Mouse (Mus musculus): ENCODE measurements around the gene 4930432M17Rik. TPM values are rescaled to one million over a fixed set of nuclear protein-coding genes. Genes with fewer than 3 reads are reported as not detected.

Gene 4930432M17Rik
- polyA plus RNA-seq (2012; rRNA removed): not detected in 2 replicates

GRCm38 (mm10) chr3:121670462-121670861 is at the start of gene 4930432M17Rik:
Gene 4930432M17Rik, plus strand, starts transcription at chr3:121670762.
- peaks cover 16% of the 10 kb centered on the region; the same call in 1 of the 2 replicates for H3K4me1 ChIP-seq (ENCODE audit: control insufficient read depth, insufficient read depth, insufficient read length, low read length)
- no peak within 1 kb of the TSS for H3K27ac ChIP-seq (ENCODE audit: insufficient read depth, low read depth, low read length)
- no peaks in the 10 kb centered on the region for H3K36me3 ChIP-seq (ENCODE audit: control insufficient read depth, insufficient read depth, low read length)
- WGBS: 82% methylated on average over 4 of the region's 4 CpGs
- H3K4me3 ChIP-seq (ENCODE audit: low read depth, low read length): no peak within 1 kb of the TSS
- no peak for TF ChIP-seq POLR2A (IDR thresholded peaks at IDR 0.05; ENCODE audit: low read depth, low read length)
- TF ChIP-seq CTCF (IDR thresholded peaks at IDR 0.05; ENCODE audit: extremely low read depth, insufficient read length, insufficient replicate concordance, low read depth, low read length): no peak
- no peaks in the 10 kb centered on the region for H3K27me3 ChIP-seq (ENCODE audit: control insufficient read depth, insufficient read depth, low read length)

GRCm38 (mm10) chr3:121625662-121626061 is 44.9 kb upstream of the 4930432M17Rik start:
- Histone ChIP-seq H3K36me3 (ENCODE audit: control insufficient read depth, insufficient read depth, low read length) (no peaks in the 10 kb centered on the region), H3K4me1 (ENCODE audit: control insufficient read depth, insufficient read depth, insufficient read length, low read length) (peaks cover 2% of the 10 kb centered on the region; the same call in 1 of the 2 replicates), H3K27me3 (ENCODE audit: control insufficient read depth, insufficient read depth, low read length) (no peaks in the 10 kb centered on the region; the same call in 1 of the 2 replicates), H3K4me3 (ENCODE audit: low read depth, low read length) (no peak overlapping the region), H3K27ac (ENCODE audit: insufficient read depth, low read depth, low read length) (no peak overlapping the region)
- TF ChIP-seq POLR2A (IDR thresholded peaks at IDR 0.05; ENCODE audit: low read depth, low read length) (no peak), CTCF (IDR thresholded peaks at IDR 0.05; ENCODE audit: extremely low read depth, insufficient read length, insufficient replicate concordance, low read depth, low read length) (no peak)
- 52% methylated on average over 2 of the region's 2 CpGs for WGBS

GRCm38 (mm10) chr3:121626273-121626672 is 44.3 kb upstream of the 4930432M17Rik start:
- no peaks in the 10 kb centered on the region; the same call in 1 of the 2 replicates for H3K27me3 ChIP-seq (ENCODE audit: control insufficient read depth, insufficient read depth, low read length)
- no peak overlapping the region for H3K4me3 ChIP-seq (ENCODE audit: low read depth, low read length)
- no peaks in the 10 kb centered on the region for H3K36me3 ChIP-seq (ENCODE audit: control insufficient read depth, insufficient read depth, low read length)
- no peak for TF ChIP-seq CTCF (IDR thresholded peaks at IDR 0.05; ENCODE audit: extremely low read depth, insufficient read length, insufficient replicate concordance, low read depth, low read length)
- no peak for TF ChIP-seq POLR2A (IDR thresholded peaks at IDR 0.05; ENCODE audit: low read depth, low read length)
- whole genome bisulfite sequencing: 57% methylated on average over 3 of the region's 3 CpGs
- peaks cover 2% of the 10 kb centered on the region; the same call in 1 of the 2 replicates for H3K4me1 ChIP-seq (ENCODE audit: control insufficient read depth, insufficient read depth, insufficient read length, low read length)
- H3K27ac ChIP-seq (ENCODE audit: insufficient read depth, low read depth, low read length): no peak overlapping the region

GRCm38 (mm10) chr3:121628245-121628644 is 42.3 kb upstream of the 4930432M17Rik start:
- no peak for TF ChIP-seq CTCF (IDR thresholded peaks at IDR 0.05; ENCODE audit: extremely low read depth, insufficient read length, insufficient replicate concordance, low read depth, low read length)
- TF ChIP-seq POLR2A (IDR thresholded peaks at IDR 0.05; ENCODE audit: low read depth, low read length): no peak

GRCm38 (mm10) chr3:121630626-121631025 is 39.9 kb upstream of the 4930432M17Rik start:
- Histone ChIP-seq H3K4me3 (ENCODE audit: low read depth, low read length) (no peak overlapping the region), H3K4me1 (ENCODE audit: control insufficient read depth, insufficient read depth, insufficient read length, low read length) (no peaks in the 10 kb centered on the region), H3K27me3 (ENCODE audit: control insufficient read depth, insufficient read depth, low read length) (no peaks in the 10 kb centered on the region; the same call in 1 of the 2 replicates), H3K36me3 (ENCODE audit: control insufficient read depth, insufficient read depth, low read length) (no peaks in the 10 kb centered on the region), H3K27ac (ENCODE audit: insufficient read depth, low read depth, low read length) (no peak overlapping the region)
- TF ChIP-seq POLR2A (IDR thresholded peaks at IDR 0.05; ENCODE audit: low read depth, low read length): no peak
- no peak for TF ChIP-seq CTCF (IDR thresholded peaks at IDR 0.05; ENCODE audit: extremely low read depth, insufficient read length, insufficient replicate concordance, low read depth, low read length)
- 68% methylated on average over 7 of the region's 7 CpGs for WGBS

More at GRCm38 (mm10) chr3:121628245-121628644, 42.3 kb upstream of the 4930432M17Rik start:
- Histone ChIP-seq H3K4me1 (ENCODE audit: control insufficient read depth, insufficient read depth, insufficient read length, low read length) (peaks cover under 1% of the 10 kb centered on the region; the same call in 1 of the 2 replicates), H3K4me3 (ENCODE audit: low read depth, low read length) (no peak overlapping the region), H3K27ac (ENCODE audit: insufficient read depth, low read depth, low read length) (no peak overlapping the region), H3K27me3 (ENCODE audit: control insufficient read depth, insufficient read depth, low read length) (no peaks in the 10 kb centered on the region; the same call in 1 of the 2 replicates), H3K36me3 (ENCODE audit: control insufficient read depth, insufficient read depth, low read length) (no peaks in the 10 kb centered on the region)
- 64% methylated on average over 3 of the region's 3 CpGs for WGBS

- Histone ChIP-seq H3K4me1 (ENCODE audit: control insufficient read depth, insufficient read depth, insufficient read length, low read length) (no peaks in the 10 kb centered on the region; the same call in 1 of the 2 replicates), H3K27ac (ENCODE audit: insufficient read depth, low read depth, low read length) (no peak overlapping the region), H3K4me3 (ENCODE audit: low read depth, low read length) (no peak overlapping the region), H3K27me3 (ENCODE audit: control insufficient read depth, insufficient read depth, low read length) (no peaks in the 10 kb centered on the region), H3K36me3 (ENCODE audit: control insufficient read depth, insufficient read depth, low read length) (no peaks in the 10 kb centered on the region)
- TF ChIP-seq CTCF (IDR thresholded peaks at IDR 0.05; ENCODE audit: extremely low read depth, insufficient read length, insufficient replicate concordance, low read depth, low read length) (no peak), POLR2A (IDR thresholded peaks at IDR 0.05; ENCODE audit: low read depth, low read length) (no peak)
- WGBS: 60% methylated on average over 3 of the region's 3 CpGs
Measured at GRCm38 (mm10) chr3:121634963-121635362, 35.6 kb upstream of the 4930432M17Rik start.

GRCm38 (mm10) chr3:121635505-121635904 is 35.1 kb upstream of the 4930432M17Rik start:
- 39% methylated on average over 7 of the region's 7 CpGs for WGBS
- Histone ChIP-seq H3K4me3 (ENCODE audit: low read depth, low read length) (no peak overlapping the region), H3K27me3 (ENCODE audit: control insufficient read depth, insufficient read depth, low read length) (no peaks in the 10 kb centered on the region), H3K4me1 (ENCODE audit: control insufficient read depth, insufficient read depth, insufficient read length, low read length) (no peaks in the 10 kb centered on the region; the same call in 1 of the 2 replicates), H3K27ac (ENCODE audit: insufficient read depth, low read depth, low read length) (no peak overlapping the region), H3K36me3 (ENCODE audit: control insufficient read depth, insufficient read depth, low read length) (no peaks in the 10 kb centered on the region)
- TF ChIP-seq CTCF (IDR thresholded peaks at IDR 0.05; ENCODE audit: extremely low read depth, insufficient read length, insufficient replicate concordance, low read depth, low read length) (no peak), POLR2A (IDR thresholded peaks at IDR 0.05; ENCODE audit: low read depth, low read length) (no peak)
